Mouse (Mus musculus) midbrain, embryonic 10.5 days (tissue): ENCODE measurements around the gene Higd2a. TPM values are rescaled to one million over a fixed set of nuclear protein-coding genes. Genes with fewer than 3 reads are reported as not detected.

Source experiments
- microRNA-seq: library from miRNA; unstranded; fragments of <30 nt; microRNA quantifications from one replicate; pipeline ENCODE4, GENCODE M21; 2017
- polyA plus RNA-seq: library from polyadenylated mRNA; unstranded; fragments of >200 nt; fragmentation: Nextera tagmentation; extraction: Ambion mirVana; gene quantifications from 2 replicates; pipeline ENCODE4 v1.2.1, GENCODE M21; 2016

Gene Higd2a
- polyA plus RNA-seq, 1 experiment from 2014 or later, result 156 TPM

Small RNA genes within 50 kb of the gene (microRNA-seq; reads per million reads assigned to microRNA genes)
- not detected for gene Gm24195

Other genes starting within 250 kb of the Higd2a start
- gene Cplx2, start 218.9 kb upstream of the Higd2a start, polyA plus RNA-seq, result 9.9 and 15.3 TPM in 2 replicates
- 195 and 200 TPM in 2 replicates for gene Thoc3, start 121.4 kb upstream of the Higd2a start, polyA plus RNA-seq
- gene Simc1, start 86.4 kb upstream of the Higd2a start, polyA plus RNA-seq, result 12.0 and 12.8 TPM in 2 replicates
- 215 and 266 TPM in 2 replicates for gene 4833439L19Rik, start 24.8 kb upstream of the Higd2a start, polyA plus RNA-seq
- 28.6 and 29.7 TPM in 2 replicates for gene Arl10, start 15.2 kb upstream of the Higd2a start, polyA plus RNA-seq
- 89.7 and 105 TPM in 2 replicates for gene Nop16, start 117 bp upstream of the Higd2a start, polyA plus RNA-seq
- gene Cltb, start 21.1 kb downstream of the Higd2a start, polyA plus RNA-seq, result 18.7 and 24.3 TPM in 2 replicates
- 88.4 and 89.7 TPM in 2 replicates for gene Faf2, start 31.6 kb downstream of the Higd2a start, polyA plus RNA-seq
- 90.1 and 98.8 TPM in 2 replicates for gene Rnf44, start 103.7 kb downstream of the Higd2a start, polyA plus RNA-seq
- gene Cdhr2, start 111.3 kb downstream of the Higd2a start, polyA plus RNA-seq, result not detected in 2 replicates
- 0.88 and 1.1 TPM in 2 replicates for gene Gprin1, start 159.7 kb downstream of the Higd2a start, polyA plus RNA-seq
- gene Sncb, start 176.4 kb downstream of the Higd2a start, polyA plus RNA-seq, result 1.5 TPM in 2 replicates
- gene Eif4e1b, start 193.8 kb downstream of the Higd2a start, polyA plus RNA-seq, result not detected in 2 replicates
- gene Tspan17, start 199.2 kb downstream of the Higd2a start, polyA plus RNA-seq, result 12.9 and 20.6 TPM in 2 replicates